Mouse (Mus musculus): ENCODE data around the gene Tmcc2. TPM values are rescaled to one million over a fixed set of nuclear protein-coding genes. Genes with fewer than 3 reads are reported as not detected.

The Tmcc2 gene
- total RNA-seq, 2 experiments from 2014 or later, result 29.4 to 40.8 TPM

DNA sequence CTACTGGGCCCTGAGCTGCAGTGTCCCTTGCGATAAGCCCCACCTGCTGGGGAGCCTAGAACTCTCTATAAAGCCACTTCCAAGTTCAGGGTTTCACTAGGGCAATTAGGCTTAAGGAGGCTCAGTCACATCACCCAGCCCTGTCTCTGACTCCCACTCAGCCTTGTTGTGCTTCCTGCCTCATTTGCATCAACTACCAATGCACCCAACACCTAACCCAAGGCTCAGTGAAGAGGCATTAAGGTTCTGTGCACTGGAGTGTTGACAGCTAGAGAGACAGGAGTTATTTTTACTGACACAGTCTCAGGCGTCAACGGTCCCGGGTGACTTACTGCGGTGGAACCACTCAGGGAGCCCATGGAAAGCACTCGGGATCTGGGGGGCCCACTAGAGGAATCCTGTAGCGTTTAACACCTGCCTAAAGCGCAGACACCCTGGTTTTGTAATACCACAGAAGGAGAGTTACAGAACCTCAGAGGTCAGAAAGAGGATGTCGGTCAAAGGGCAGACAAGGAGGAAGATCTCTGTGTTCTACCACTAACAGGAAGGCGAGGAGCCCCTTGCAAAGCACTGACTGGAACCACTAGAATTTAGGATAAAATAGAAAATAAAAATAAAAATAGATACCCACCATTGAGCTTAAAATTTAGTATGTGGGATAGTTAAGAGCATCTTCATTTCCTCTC, 79.8 kb downstream of the Tmcc2 start:
- no peak overlapping the region for H3K27ac ChIP-seq
- TF ChIP-seq CTCF (IDR thresholded peaks at IDR 0.05), result no peak
- no peak overlapping the region for H3K4me3 ChIP-seq
- intact Hi-C loops (cut with DNase I), result no loop called here
- DNase-seq, result no peak

DNA sequence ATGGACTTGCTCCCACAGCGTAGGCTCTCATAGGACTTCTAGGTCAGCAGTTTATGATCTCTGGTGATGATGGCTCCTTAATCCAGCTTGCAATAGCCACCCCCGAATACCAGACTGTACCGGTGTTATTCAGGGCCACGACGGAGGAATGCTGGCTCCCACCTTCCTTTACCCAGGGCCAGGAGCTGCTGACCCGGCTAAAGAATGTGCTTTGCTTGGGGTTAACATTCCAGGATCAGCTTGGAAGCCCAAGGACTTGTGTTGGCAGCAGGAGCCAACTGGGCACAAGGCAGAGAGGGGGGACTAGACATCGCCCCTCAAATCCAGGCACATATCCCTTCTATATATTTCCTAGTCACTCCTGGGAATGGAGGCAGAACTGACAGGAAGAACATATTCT, 80.3 kb downstream of the Tmcc2 start:
- Histone ChIP-seq H3K27ac (no peak overlapping the region), H3K4me3 (no peak overlapping the region)
- no peak for TF ChIP-seq CTCF (IDR thresholded peaks at IDR 0.05)
- no peak for DNase-seq
- intact Hi-C loops (cut with DNase I), result no loop called here

DNA sequence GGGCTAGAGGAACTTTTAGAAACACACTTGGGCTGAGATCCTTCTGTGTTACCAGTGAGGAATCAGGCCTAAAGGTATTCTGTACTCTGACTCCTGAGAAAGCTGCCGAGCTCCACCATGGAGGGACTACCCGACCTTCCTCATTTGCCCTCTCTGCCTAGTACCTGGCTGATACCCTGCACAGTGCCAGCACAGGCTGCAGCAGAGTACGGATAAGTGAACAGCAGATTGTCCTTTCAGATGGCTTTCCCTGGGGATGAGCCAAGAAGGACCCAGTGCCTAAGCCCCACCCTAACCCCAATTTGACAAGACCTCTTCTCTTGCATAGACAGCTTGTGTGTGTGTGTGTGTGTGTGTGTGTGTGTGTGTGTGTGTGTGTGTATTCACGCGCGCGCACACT, 82.4 kb downstream of the Tmcc2 start:
- H3K27ac ChIP-seq, result no peak overlapping the region
- no peak for DNase-seq
- intact Hi-C loops (cut with DNase I), result no loop called here
- TF ChIP-seq CTCF (IDR thresholded peaks at IDR 0.05), result no peak
- H3K4me3 ChIP-seq, result no peak overlapping the region

DNA sequence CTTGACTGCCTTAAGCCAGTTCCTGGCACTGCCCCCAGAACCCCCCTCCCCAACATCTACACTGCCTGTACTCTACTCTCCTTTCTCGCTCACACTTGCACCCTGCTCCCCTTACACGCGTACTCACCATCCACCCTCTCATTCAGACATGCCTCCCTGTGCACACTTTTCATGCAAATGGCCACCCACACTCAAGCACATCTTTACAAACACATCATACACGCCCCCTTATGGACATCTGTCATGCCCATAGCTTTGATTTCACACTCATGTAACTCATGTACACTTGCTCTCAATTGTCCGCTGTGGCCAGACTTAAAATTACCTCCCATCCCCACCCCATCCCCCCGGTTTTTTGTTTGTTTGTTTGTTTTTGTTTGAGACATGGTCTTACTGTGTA, 83.1 kb downstream of the Tmcc2 start:
- Histone ChIP-seq H3K27ac (no peak overlapping the region), H3K4me3 (no peak overlapping the region)
- DNase-seq, result no peak
- no peak for TF ChIP-seq CTCF (IDR thresholded peaks at IDR 0.05)
- intact Hi-C loops (cut with DNase I), result loop anchor here (2.0 kb wide), 1 partner anchor 149 kb away; no protein-coding TSS in a partner anchor

DNA sequence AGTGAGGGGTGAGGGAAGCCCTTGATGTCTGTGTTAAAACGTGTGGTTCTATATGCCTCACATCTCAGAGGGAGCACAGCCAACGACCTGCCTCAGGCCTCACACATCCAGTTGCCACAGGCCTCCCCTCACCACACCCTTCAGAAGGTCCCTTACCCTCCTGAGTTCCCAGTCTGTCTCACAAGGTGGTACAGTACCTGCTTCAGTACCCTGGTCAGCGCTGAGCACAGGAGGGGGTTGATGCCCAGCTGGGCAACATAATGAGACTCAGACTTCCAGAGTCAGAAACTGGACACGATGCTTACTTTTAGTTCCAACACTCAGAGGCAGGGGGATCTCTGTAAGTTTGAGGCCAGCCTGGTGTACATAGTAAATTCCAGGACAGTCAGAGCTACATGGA, 84.3 kb downstream of the Tmcc2 start:
- no peak overlapping the region for H3K4me3 ChIP-seq
- intact Hi-C loops (cut with DNase I), result loop anchor here (1.0 to 2.0 kb wide), 2 partner anchors 95 to 148 kb away; no protein-coding TSS in a partner anchor
- no peak for DNase-seq
- H3K27ac ChIP-seq, result no peak overlapping the region
- no peak for TF ChIP-seq CTCF (IDR thresholded peaks at IDR 0.05)

Other genes starting within 250 kb of the Tmcc2 start
- not detected for gene Lemd1, start 199.8 kb downstream of the Tmcc2 start, total RNA-seq (2021)
- gene AC124108.1, start 199.8 kb downstream of the Tmcc2 start, total RNA-seq (2021), result not detected
- gene Gm10188, start 161.5 kb downstream of the Tmcc2 start, total RNA-seq (2021), result not detected
- gene Klhdc8a, start 92.7 kb downstream of the Tmcc2 start, total RNA-seq (2021), result under 1 TPM; 0.13 to 0.31 TPM
- under 1 TPM; 0.38 to 0.98 TPM for gene Nuak2, start 75.2 kb downstream of the Tmcc2 start, total RNA-seq (2021)
- gene Dstyk, start 26.3 kb upstream of the Tmcc2 start, total RNA-seq (2021), result 10 to 100 TPM in 1 of 2 experiments, 1 to 10 TPM in 1; 9.7 to 11.1 TPM
- gene Rbbp5, start 86.1 kb upstream of the Tmcc2 start, total RNA-seq (2021), result 10 to 100 TPM; 18.4 to 23.5 TPM
- 1 to 10 TPM; 1.3 to 1.7 TPM for gene Tmem81, start 114.9 kb upstream of the Tmcc2 start, total RNA-seq (2021)
- gene Cntn2, start 152.0 kb upstream of the Tmcc2 start, total RNA-seq (2021), result under 1 TPM in 1 of 2 experiments, not detected in 1; 0.08 TPM

Measured in gastrocnemius, adult 2 months (tissue).